ENCODE assay signal across 8 mouse cellular contexts in the genomic region with DNA sequence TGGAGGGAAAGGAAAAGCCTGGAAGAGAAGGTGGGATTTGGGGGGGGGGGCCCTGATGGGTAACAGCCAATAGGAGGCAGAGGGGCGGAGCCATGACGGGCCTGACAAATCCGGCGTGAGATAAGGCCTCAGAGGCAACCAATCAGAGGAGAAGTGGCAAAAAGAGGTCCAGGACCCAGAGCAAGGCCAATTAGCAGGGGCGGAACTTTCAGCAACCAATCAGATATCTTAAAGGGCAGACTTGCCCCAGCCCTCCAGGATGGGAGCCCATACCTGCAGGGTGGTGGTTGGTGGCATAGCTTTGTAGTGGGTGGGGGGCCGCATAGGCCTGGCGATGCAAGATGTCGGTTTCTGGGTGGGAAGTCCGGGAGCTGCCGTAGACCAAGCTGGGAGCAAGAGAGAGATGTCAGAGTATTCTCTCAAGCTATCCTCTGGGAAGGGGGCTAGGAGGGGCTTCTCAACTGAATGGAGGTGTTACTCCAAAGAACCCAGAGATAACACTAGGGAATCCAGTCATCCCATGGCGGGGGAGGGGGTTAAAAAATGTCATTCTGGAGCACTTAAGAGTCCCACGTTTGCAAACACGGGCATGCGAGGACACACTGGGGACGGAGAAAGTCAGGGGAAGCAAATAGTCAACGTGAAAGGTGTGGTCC. TPM values are rescaled to one million over a fixed set of nuclear protein-coding genes. Genes with fewer than 3 reads are reported as not detected.
DNase-seq lines count a peak whose midpoint lies in the region; ATAC-seq and TF ChIP-seq lines count a peak whose summit lies in the region.

No protein-coding gene starts in this region.

- intact Hi-C loops in heart, postnatal 14 days (cut with DNase I) = no loop called here

- TF ChIP-seq POLR2A in lung, adult 2 months (IDR thresholded peaks at IDR 0.05; ENCODE audit: borderline replicate concordance, extremely low read depth, low read depth, low read length) = no peak

- DNase-seq in NIH3T3 (ENCODE audit: low read depth) = peak; percentile 84
- DNase-seq in heart, postnatal 14 days = peak; percentile 70 to 78
- peak; percentile 57 to 85 for DNase-seq in layer of hippocampus, adult 18-20 months (ENCODE audit: low spot score in 2 of 2)
- peak; percentile 31 for DNase-seq in lung, adult 2 months
- DNase-seq in retina, embryonic 14.5 days (ENCODE audit: low spot score) = peak; percentile 91

- 1% methylated on average over 15 of the region's 16 CpGs for WGBS in forebrain, embryonic 16.5 days
- WGBS in lung, adult 2 months = 28% methylated on average over 16 of the region's 16 CpGs

- H3K4me2 ChIP-seq in forebrain, embryonic 16.5 days (ENCODE audit: low read length) = peak overlapping the region; percentile 89

- no peaks in the 10 kb centered on the region for H3K9me3 ChIP-seq in forebrain, embryonic 16.5 days (ENCODE audit: control insufficient read depth, low read length)

- peaks cover 28% of the 10 kb centered on the region for H3K4me1 ChIP-seq in forebrain, embryonic 16.5 days (replicated peaks; ENCODE audit: control insufficient read depth, insufficient read depth, low read length)
- H3K4me1 ChIP-seq in lung, adult 2 months (ENCODE audit: control insufficient read depth, insufficient read depth, low read length) = peaks cover 8% of the 10 kb centered on the region

- H3K36me3 ChIP-seq in forebrain, embryonic 16.5 days (ENCODE audit: control insufficient read depth, insufficient read depth) = peaks cover 31% of the 10 kb centered on the region

- peak overlapping the region; percentile 45 for H3K27ac ChIP-seq in forebrain, embryonic 16.5 days (ENCODE audit: low read length)

- no peak for TF ChIP-seq CTCF in lung, adult 2 months (IDR thresholded peaks at IDR 0.05; ENCODE audit: insufficient read depth, low read length)

- 0 out of 2 replicates have a peak, but pooled peaks have one; percentile 32 for ATAC-seq in cerebellum, adult (ENCODE audit: insufficient number of reproducible peaks, low FRiP score, low TSS enrichment)
- peak; percentile 52 for ATAC-seq in forebrain, embryonic 16.5 days
- ATAC-seq in monocyte, adult 5-6 weeks (replicated peaks; ENCODE audit: insufficient number of reproducible peaks, low FRiP score, low TSS enrichment, poor library complexity, severe bottlenecking) = no peak

- peak overlapping the region; percentile 95 for H3K4me3 ChIP-seq in forebrain, embryonic 16.5 days (replicated peaks; ENCODE audit: low read length)
- H3K4me3 ChIP-seq in lung, adult 2 months (replicated peaks; ENCODE audit: extremely low read depth, low read depth, low read length) = peak overlapping the region; percentile 25

- H3K27me3 ChIP-seq in forebrain, embryonic 16.5 days (replicated peaks; ENCODE audit: control insufficient read depth, insufficient read depth, low read length) = no peaks in the 10 kb centered on the region

- H3K9ac ChIP-seq in forebrain, embryonic 16.5 days (replicated peaks; ENCODE audit: low read depth, low read length) = peak overlapping the region; percentile 88

RNA-seq across cellular contexts. Expression of gene Prr12, which starts 1.6 kb away (rescaled TPM):
- polyA plus RNA-seq in forebrain, embryonic 16.5 days (2015; fragmentation: Nextera tagmentation; extraction: Ambion mirVana) = 15.2 and 17.3 TPM in 2 replicates
- 10 to 100 TPM; 27.2 to 28.3 TPM for total RNA-seq in heart, postnatal 14 days (2021)
- total RNA-seq in layer of hippocampus, adult 18-20 months (2021) = 10 to 100 TPM; 75.7 to 77.5 TPM
- 11.1 and 15.9 TPM in 2 replicates for polyA plus RNA-seq in lung, adult 2 months (2012; rRNA removed)
- 1.6 to 5.0 TPM (median 2.0 TPM) in 3 replicates for total RNA-seq in monocyte, adult 5-6 weeks (2017)

RNA-seq across cellular contexts. Expression of gene Nosip, which starts 11.2 kb away (rescaled TPM):
- 60.8 and 65.7 TPM in 2 replicates for polyA plus RNA-seq in forebrain, embryonic 16.5 days (2015; fragmentation: Nextera tagmentation; extraction: Ambion mirVana)
- 10 to 100 TPM; 27.7 to 33.7 TPM for total RNA-seq in heart, postnatal 14 days (2021)
- 10 to 100 TPM; 50.8 to 57.6 TPM for total RNA-seq in layer of hippocampus, adult 18-20 months (2021)
- 86.5 and 102 TPM in 2 replicates for polyA plus RNA-seq in lung, adult 2 months (2012; rRNA removed)
- 45.8 to 57.3 TPM (median 52.8 TPM) in 3 replicates for total RNA-seq in monocyte, adult 5-6 weeks (2017)

RNA-seq across cellular contexts. Expression of gene Prrg2, which starts 11.4 kb away (rescaled TPM):
- 13.3 and 13.6 TPM in 2 replicates for polyA plus RNA-seq in forebrain, embryonic 16.5 days (2015; fragmentation: Nextera tagmentation; extraction: Ambion mirVana)
- total RNA-seq in heart, postnatal 14 days (2021) = 10 to 100 TPM; 11.1 to 11.4 TPM
- 1 to 10 TPM; 5.9 TPM for total RNA-seq in layer of hippocampus, adult 18-20 months (2021)
- polyA plus RNA-seq in lung, adult 2 months (2012; rRNA removed) = 82.5 and 90.6 TPM in 2 replicates
- 1.5 to 12.8 TPM (median 3.7 TPM) in 3 replicates for total RNA-seq in monocyte, adult 5-6 weeks (2017)

RNA-seq across cellular contexts. Expression of gene Rras, which starts 33.3 kb away (rescaled TPM):
- 10.1 and 12.0 TPM in 2 replicates for polyA plus RNA-seq in forebrain, embryonic 16.5 days (2015; fragmentation: Nextera tagmentation; extraction: Ambion mirVana)
- 10 to 100 TPM; 60.7 to 62.8 TPM for total RNA-seq in heart, postnatal 14 days (2021)
- 10 to 100 TPM; 11.6 to 12.9 TPM for total RNA-seq in layer of hippocampus, adult 18-20 months (2021)
- polyA plus RNA-seq in lung, adult 2 months (2012; rRNA removed) = 233 and 237 TPM in 2 replicates
- 43.0 to 51.7 TPM (median 49.7 TPM) in 3 replicates for total RNA-seq in monocyte, adult 5-6 weeks (2017)

RNA-seq across cellular contexts. Expression of gene Scaf1, which starts 34.9 kb away (rescaled TPM):
- polyA plus RNA-seq in forebrain, embryonic 16.5 days (2015; fragmentation: Nextera tagmentation; extraction: Ambion mirVana) = 42.1 and 44.3 TPM in 2 replicates
- 10 to 100 TPM; 53.8 to 56.1 TPM for total RNA-seq in heart, postnatal 14 days (2021)
- 100 to 1,000 TPM; 159 to 168 TPM for total RNA-seq in layer of hippocampus, adult 18-20 months (2021)
- 76.2 and 76.8 TPM in 2 replicates for polyA plus RNA-seq in lung, adult 2 months (2012; rRNA removed)
- total RNA-seq in monocyte, adult 5-6 weeks (2017) = 15.3 to 21.1 TPM (median 16.7 TPM) in 3 replicates

Comparison
In these comparisons a context has a peak if more than half of its experiments do, and no peak if none do; other contexts are left out.
1. DNase-seq: peak in every context shown above with its lines; median percentile 91 in retina, embryonic 14.5 days; 84 in NIH3T3; 74 in heart, postnatal 14 days; 71 in layer of hippocampus, adult 18-20 months; 31 in lung, adult 2 months.